Mouse (Mus musculus): Measurements from ENCODE around the gene Chrnb4.

Chrnb4 gene

GRCm38 (mm10) chr9:55048211-55048880 is at the start of gene Chrnb4:
Chrnb4 (minus strand) TSS chr9:55048779.
- DNase-seq (ENCODE audit: low spot score) = no peak

GRCm38 (mm10) chr9:55096870-55097269 is 48.3 kb upstream of the Chrnb4 start:
- DNase-seq (ENCODE audit: low spot score) = no peak

- DNase-seq (ENCODE audit: low spot score) = no peak
Observed at GRCm38 (mm10) chr9:55096033-55096432, 47.5 kb upstream of the Chrnb4 start.

DNA sequence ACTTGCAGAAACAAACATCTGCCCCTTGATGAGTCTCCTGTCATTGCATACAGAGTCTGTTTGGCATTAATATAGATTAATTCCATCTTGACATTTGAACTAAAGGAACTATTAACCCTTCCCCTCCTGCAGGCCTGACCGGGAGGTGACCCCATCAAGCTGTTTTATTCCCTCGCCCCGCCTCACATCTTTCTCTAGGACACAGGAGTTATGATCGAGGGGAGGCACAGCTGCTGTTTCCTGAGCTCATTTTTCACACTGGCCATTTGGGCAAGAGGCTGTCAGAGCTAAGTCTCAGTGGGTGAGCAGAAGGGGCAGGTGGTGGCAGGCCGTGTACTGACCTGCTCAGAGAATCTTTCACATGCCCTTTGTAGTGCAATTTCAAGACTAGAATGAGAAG is 41.6 kb upstream of the Chrnb4 start:
- no peak for DNase-seq (ENCODE audit: low spot score)

- DNase-seq (ENCODE audit: low spot score) = no peak
Observed at GRCm38 (mm10) chr9:55089226-55089625, 40.6 kb upstream of the Chrnb4 start.

DNA sequence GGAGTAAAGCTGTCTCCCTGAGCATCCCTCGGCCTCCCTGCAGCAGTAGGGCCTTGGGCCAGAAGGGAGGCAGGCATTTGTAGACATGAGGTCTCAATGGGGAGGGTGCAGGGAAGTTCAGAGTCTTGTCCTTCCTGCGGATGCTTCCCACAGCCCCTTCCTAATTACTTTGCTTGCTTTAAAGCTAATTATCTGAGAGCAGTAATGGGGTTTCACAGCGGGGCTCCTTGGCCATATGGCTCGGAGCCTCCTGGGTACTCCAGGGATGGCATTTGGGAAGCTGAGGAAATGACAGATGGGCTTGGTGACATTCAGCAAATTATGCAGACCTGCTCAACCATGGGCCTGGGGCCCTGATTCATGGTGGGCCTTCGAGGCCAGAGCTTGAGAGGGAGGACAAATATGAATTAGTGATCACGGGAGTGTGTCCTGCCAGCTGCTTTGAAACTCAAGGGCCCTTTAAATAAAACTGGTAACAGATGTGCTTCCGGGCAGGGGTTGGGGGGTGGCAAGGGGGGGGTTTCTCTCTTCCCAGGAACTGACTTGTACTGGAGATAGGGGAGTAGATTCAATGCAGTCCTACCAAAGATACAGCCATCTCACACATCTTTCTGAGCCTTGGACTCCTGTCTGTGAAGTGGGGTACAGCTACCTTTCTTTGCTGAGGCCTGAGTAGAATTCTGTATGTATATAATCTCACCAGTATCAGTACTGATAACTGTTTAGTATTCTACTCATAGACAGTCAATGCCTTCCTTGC is 34.8 kb upstream of the Chrnb4 start:
- DNase-seq (ENCODE audit: low spot score) = no peak

DNA sequence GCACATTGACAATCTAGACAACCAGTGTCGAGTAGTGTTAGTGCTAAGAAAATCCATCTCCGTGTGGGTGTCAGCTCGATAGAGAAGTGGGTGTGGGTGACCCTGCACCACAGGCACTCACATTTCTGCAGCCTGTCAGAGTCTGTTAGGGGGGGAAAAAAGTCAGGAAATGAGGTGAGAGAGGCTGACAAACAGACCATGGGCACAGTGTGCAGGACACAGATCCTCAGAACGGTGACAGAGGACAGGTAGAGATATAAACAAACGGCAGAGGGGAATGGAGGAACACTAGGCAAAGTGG is 19.3 kb upstream of the Chrnb4 start:
- DNase-seq (ENCODE audit: low spot score) = no peak

GRCm38 (mm10) chr9:55067260-55067964 is 18.8 kb upstream of the Chrnb4 start:
- no peak for DNase-seq (ENCODE audit: low spot score)

DNA sequence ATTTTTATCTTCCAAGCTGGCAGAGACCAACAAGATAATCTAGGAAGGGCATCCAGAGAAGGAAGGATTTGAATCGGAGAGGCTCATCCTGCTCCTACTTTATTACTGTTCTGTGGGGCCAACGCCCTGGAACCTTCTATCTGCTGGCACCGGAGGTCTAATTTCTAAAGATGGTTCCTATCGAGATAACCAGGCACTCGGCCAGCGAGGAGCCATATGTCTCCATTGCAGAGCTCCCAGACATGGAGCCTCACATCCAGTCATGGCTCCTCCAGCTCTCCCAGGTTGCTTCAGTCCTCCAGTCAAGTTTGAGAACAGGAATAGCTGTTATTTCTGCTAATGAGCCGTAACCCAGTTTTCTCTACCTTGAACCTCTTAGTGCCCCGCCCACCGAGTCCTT is 16.7 kb upstream of the Chrnb4 start:
- DNase-seq (ENCODE audit: low spot score) = no peak

DNA sequence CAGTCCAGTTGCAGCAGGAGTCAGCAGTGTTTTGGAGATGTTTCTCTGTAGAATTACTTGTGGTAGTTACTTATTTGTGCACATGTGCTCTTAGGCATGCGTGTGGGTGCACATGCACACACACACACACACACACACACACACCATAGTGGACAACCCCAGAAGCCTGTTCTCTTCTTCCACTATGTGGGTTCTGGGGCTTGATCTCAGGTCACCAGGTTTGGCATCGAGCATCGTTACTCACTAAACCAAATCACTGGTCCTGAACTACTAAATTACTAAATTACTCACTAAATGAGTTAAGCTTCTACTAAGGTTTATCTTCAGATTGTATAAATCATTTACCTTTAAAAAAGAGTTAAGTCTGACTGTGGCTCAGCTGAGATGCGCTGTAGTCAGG is 9.5 kb upstream of the Chrnb4 start:
- DNase-seq (ENCODE audit: low spot score) = no peak

- DNase-seq (ENCODE audit: low spot score) = no peak
Observed at GRCm38 (mm10) chr9:55055386-55055930, 6.9 kb upstream of the Chrnb4 start.

DNA sequence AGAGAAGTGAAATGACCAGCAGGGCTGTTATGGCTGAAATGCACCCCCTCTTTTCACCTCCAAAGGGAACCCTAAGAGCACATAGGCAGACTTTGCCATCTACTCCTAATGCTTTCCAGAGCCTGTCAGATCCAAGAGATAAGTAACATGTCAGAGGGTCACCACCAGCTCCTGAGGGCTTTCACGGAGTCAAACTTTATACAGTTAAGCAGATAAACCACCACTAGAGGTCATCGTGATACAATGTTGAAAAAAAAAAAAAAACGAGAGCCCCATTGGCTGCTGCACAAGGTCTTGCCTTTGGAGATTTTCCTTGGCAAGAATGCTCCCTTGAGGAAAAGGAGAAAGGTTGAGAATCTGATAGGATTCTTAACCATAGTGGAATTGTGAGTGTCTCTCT is 1.8 kb downstream of the Chrnb4 start:
- DNase-seq (ENCODE audit: low spot score) = no peak

GRCm38 (mm10) chr9:55045001-55045400 is 3.6 kb downstream of the Chrnb4 start:
- no peak for DNase-seq (ENCODE audit: low spot score)

GRCm38 (mm10) chr9:55043688-55044087 is 4.9 kb downstream of the Chrnb4 start:
- DNase-seq (ENCODE audit: low spot score) = no peak

- DNase-seq (ENCODE audit: low spot score) = no peak
Observed at GRCm38 (mm10) chr9:55041389-55041788, 7.2 kb downstream of the Chrnb4 start.

- DNase-seq (ENCODE audit: low spot score) = no peak
Observed at GRCm38 (mm10) chr9:55039983-55040382, 8.6 kb downstream of the Chrnb4 start.

GRCm38 (mm10) chr9:55038948-55039347 is 9.6 kb downstream of the Chrnb4 start:
- no peak for DNase-seq (ENCODE audit: low spot score)

DNA sequence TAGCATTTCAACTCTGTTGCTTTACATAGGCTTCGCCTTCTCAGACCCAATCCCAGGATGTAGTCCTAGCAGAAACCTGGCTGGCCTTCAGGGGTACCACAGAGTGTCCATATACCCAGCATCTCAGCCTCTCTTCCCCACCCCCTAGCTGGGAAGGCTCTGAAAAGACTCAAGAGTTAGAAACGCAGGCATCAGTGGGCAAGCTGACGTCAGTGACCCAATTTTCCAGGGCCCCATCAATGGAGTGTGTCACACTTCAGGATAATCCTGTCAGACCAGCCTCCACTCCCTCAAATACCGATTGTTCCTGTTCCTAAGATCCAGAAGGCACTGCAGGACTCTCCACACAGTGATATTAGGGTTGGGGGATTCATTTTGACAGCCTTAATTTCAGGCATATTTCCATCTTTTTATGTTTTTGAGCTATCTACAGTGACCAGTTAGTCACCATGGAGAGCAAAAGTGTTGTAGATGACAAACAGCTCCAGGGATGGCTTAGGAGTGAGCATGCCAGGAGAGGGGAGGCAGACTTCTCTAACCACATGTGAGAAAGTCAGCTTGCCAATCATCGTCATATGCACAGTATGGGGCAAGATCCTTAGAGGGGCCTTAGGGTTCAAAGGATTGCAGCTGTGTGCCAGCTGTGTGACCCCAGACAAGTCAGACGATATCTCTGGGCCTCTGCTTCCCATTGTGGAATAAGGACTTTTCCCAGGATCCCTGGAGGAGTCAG is 17.0 kb downstream of the Chrnb4 start:
- no peak for DNase-seq (ENCODE audit: low spot score)

GRCm38 (mm10) chr9:55026275-55026663 is 22.3 kb downstream of the Chrnb4 start, which contains the start of gene Chrna3:
Chrna3 (minus strand) TSS chr9:55026562.
- peak; percentile 56 for DNase-seq (ENCODE audit: low spot score)

DNA sequence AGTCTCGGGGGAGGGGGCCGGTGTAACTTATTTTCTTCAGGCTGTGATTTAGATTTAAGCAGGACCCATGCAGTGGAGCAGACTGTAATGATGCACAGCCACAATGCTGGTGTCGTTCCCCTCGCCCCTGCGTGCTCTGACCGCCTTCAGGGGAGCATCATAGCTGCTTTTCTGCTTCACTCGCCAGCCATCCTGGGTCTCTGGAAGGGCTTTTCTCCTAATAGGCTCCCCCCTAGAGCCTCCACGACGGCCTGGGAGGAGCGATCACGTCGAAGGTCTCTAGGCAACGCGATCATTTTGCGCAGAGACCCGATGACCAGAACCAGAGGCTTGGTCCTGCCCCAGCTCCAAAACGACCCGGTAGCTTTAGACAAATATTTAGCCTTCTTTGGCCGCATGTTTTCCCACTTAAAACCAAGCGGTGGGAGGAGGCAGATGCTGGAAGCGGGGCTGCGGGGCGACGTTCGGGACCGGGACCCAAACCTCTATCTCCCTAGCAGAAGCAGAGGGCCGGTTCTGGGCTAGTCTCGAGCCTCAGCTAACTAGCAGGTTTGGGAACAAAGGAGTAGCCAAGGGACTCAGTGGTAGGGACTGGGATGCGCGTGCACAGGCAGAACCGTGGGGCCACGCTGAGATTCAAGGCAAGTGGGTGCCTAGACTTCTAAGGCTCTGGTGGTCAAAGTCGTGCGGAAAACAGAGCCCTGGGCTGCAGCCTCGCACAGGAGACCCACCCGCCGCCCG is 22.9 kb downstream of the Chrnb4 start:
- DNase-seq (ENCODE audit: low spot score) = no peak

DNA sequence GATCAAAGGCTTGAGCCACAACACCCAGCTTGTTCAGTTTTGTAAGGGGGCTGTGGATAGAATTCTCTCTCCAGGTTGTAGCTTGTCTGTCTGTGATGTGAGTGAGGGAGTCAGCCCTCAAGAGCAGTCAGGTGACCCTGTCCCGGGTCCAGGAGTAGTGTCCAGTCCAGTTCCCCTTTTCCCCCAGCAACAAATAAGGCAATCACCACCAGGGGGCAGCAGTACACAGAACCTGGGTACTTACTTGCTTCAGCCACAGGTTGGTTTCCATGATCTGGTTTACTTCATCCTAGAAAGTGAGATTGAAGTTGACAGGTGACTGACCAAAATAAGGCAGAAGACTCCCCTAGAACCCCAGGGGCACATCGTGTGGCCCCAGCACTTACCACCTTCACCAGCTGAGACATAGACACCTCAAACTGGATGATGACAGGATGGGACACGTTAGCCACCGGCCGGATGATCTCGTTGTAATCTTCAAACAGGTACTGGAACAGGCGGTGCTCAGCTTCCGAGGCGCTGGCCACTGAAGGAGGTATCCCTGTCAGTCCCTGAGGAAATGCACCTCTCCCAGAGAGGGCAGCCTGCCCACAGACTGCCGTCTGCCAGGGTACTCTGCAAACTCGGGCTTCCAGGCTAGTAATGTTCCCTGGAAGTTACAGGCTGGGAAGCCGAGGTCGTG is 24.5 kb downstream of the Chrnb4 start:
- DNase-seq (ENCODE audit: low spot score) = peak; percentile 94
